Mouse (Mus musculus): ENCODE data around the gene Scaf4. TPM values are rescaled to one million over a fixed set of nuclear protein-coding genes. Genes with fewer than 3 reads are reported as not detected.
"Not testable (repeated sequence)": the region's sequence is repeated elsewhere in the genome, so short reads cannot be mapped to it uniquely, and the experiment has no call there.

The Scaf4 gene
- total RNA-seq, 4 experiments from 2014 or later = 13.5 to 18.9 (median 15.9) TPM

DNA sequence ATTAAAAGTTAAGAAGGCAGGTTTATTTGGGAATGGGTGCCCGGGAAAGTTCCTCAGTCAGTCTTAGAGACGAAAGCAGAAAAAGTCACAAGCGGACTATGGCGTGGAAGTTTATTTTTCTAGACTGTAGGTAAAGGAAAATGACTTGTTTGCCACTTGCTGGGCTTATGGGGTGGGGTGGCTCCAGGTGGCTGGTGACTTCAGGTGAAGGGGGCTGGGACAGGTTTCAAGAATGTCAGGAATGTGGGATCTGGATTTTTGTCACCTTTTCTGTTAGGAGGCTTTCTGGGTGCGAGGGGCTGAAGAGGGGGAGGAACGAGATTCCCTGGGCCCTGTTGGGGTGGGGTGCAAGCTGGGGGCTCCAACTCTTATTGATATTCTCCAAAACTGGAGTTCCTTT is 7.4 kb upstream of the Scaf4 start:
- no peak for DNase-seq (ENCODE audit: low spot score in 2 of 2)

DNA sequence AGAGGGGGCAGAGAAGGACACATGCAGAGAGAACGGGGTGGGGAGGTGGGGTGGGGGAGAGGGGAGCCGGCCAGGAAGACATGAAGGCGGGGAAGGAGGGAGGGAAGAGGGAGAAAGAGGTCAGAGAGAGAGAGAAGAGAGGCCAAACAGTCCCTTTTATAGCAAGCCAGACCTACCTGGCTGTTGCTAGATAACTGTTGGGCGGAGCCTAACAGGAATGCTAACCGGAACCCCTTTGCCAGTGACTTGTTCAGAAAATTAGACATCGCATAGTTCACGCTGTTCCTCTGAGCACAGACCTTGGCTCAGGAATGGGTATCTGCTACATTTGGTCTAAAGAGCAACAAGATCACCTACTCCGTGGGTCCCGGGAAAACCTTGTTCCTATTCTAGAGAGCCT is 6.7 kb upstream of the Scaf4 start:
- DNase-seq (ENCODE audit: low spot score in 2 of 2) = no peak

DNA sequence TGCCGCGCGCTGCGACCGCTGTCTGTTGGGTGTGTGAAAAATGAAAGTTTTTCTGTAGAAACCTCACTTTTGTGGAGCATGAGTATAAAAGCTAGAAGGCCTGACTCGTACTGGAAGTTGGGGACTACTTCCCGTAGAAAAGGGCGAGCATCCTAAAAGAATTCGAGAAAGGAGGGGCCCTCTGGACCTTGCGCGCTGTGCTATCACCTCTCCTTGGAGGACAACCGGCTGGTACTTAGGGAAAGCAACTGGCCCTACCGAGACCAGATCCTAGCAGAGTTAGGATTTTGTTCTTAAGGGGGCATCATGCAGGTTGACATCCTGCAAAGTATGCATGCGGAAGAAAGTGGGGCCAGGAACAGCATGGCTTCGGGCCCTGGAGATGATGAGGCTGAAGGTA is 613 bp upstream of the Scaf4 start:
- no peak for DNase-seq (ENCODE audit: low spot score in 2 of 2)

- DNase-seq (ENCODE audit: low spot score in 2 of 2) = peak in 1 of 2 experiments; percentile 34
These were observed 918 bp downstream of the Scaf4 start for GRCm38 (mm10) chr16:90283266-90283904.

DNA sequence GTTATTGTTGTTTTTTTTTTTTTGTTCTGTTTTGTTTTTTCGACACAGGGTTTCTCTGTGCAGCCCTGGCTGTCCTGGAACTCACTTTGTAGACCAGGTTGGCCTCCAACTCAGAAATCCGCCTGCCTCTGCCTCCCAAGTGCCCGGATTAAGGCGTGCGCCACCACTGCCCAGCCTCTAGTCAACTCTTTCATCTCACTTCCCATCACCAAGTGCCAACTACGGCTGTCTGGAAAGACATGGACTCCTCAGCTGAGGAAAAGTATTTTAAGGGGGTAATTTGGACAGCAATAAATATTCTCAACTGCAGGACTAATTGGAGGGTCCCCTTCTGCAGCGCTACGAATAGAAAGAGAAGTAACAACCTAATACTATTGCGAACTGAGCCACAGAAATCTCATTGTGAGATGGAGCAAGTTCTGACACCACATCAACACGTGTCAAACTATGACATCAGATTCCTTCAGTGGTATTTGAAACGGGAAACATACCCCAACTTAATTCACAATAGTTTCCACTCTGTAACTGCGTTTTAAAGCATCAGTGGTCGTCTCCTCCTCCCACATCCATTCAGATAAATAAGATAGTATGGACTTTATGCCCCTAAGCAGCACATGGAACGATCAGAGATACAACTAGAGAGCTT is 1.6 kb downstream of the Scaf4 start:
- no peak for DNase-seq (ENCODE audit: low spot score in 2 of 2)

DNA sequence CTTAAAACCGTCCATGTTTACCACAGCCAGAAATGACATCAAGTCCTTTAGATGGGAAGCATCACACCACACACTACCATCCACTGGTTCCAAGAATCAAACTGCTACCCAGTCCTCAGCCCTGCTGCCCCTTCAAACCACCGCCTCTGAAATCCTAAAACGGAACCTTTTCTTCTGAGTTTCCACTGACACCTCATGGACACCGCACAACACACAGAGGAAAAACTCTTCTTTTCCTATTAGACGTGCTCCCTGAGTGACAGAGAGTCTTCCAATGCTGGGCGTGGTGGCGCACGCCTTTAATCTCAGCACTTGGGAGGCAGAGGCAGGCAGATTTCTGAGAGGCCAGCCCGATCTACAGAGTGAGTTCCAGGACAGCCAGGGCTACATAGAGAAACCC is 2.9 kb downstream of the Scaf4 start:
- DNase-seq (ENCODE audit: low spot score in 2 of 2) = no peak

DNA sequence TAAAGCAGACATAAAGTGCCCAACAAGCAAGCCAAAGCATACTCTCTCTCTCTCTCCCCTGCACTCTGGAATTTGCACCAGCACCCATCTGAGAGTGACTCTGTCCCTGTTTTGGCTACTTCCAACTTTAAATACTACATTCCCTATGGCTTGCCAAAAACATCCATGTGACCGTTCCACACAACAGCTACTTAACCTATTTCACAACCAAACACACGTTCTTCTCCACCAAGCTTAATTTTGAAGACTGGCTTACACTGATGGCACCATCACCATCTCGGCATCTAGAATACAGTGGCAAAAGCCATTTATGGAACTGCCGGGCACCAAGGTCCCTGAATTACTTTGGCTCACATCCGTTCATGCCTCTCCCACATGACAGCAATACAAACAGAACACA is 3.3 kb downstream of the Scaf4 start:
- no peak for DNase-seq (ENCODE audit: low spot score in 2 of 2)

DNA sequence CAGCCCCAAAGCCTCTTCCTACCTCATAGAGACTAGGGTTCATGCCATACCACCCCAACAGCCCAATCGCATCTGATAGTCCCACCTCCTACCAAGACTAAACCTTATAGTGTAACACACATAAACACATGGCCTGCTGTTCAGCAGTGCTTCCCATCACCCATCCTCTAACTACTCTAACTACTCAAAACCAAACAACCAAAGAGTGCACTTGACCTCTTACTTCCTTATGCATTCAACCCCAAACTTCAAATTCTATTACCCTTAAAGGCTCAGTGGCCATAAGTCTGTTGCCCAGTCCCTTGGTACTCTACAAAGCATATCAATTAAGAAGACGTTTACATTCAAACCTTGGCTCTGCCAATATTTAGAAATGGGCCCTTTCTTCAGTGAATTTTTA is 3.8 kb downstream of the Scaf4 start:
- no peak for DNase-seq (ENCODE audit: low spot score in 2 of 2)

DNA sequence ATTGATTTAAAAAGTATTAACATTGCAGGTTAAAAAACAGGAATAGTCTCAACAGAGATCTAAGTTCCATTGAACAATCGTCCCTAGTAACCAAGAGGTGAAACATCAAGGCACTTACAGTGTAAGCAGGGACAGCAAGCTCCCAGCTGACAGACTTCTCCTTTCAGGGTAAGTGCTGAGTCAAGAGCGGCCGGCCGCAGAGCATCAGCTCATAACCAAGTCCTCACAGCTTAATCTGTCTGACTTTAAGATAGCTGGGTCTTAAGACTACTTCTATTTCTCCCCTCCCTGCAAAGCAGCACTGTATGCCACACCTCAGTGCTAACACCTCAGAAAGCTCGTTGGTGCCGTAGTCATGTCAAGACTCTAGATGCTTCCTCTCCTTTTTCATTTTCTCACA is 5.2 kb downstream of the Scaf4 start:
- DNase-seq (ENCODE audit: low spot score in 2 of 2) = no peak

DNA sequence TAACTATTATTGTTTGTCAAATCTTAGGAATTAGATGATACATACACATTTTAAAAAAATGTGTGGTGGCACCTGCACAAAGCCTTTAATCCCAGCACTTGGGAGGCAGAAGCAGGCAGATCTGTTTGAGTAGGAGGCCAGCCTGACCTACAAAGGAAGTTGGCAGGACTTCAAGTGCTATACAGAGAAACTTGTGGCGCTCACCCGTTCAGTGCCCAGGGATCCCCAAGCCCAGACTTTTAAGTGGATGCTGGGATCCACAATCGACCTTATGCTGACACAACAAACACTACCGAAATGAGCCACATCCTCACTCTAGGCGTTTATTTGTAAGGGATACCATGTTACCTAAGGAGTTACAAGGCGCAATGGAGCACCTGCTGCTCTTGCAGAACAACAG is 8.8 kb downstream of the Scaf4 start:
- no peak for DNase-seq (ENCODE audit: low spot score in 2 of 2)

DNA sequence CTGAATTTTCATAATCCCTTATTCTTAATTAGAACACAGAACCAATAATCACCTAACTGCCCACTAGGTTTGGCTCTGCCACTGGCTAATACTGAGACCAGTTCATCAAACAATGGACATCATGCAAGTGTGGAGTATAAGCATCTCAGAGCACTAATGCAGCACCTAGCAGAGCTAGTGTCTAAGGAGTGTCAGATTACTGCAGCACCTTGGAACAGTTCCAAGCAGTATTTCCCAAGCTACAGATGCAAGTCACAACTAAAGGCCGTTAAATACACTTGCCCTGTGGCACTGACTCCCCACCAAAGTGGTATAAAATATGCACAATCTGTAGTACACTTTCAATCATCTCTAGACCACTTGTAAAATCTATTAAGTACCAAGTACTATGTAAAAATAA is 17.7 kb downstream of the Scaf4 start:
- DNase-seq (ENCODE audit: low spot score in 2 of 2) = no peak

DNA sequence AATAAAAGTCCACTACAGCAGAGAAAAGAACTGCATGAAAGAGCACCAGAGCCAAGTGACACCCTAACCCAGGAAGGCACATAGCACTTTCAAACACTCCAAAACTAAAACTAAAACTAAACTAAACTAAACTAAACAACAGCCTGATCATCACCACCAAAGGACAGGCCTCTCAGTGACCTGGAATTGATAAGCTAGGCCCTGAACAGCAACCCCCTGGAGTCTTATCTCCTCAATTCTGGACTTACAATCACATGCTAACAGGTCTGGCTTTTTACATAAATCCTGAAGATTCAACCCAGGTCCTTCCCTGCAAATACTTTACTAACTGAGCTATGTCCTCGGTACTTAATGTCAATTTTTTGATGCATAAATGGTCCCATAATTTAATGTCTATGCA is 19.2 kb downstream of the Scaf4 start:
- no peak for DNase-seq (ENCODE audit: low spot score in 2 of 2)

DNA sequence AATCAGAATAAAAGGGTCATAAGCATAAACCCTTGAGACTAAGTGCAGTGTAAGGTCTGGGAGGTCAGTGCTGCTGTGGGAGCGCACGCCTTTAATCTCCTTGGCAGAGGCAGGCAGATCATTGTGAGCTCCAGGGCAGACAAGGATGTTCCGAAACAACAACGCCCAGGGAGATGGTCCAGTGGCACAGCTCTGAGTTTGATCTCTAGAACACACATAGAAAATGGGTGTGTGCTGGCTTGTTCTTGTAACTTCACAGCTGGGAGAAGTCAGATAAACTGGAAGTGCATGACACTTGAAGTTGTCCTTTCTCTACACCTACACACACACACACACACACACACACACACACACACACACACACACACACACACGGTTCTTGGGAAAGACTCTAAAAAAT is 20.3 kb downstream of the Scaf4 start:
- DNase-seq (ENCODE audit: low spot score in 2 of 2) = no peak

DNA sequence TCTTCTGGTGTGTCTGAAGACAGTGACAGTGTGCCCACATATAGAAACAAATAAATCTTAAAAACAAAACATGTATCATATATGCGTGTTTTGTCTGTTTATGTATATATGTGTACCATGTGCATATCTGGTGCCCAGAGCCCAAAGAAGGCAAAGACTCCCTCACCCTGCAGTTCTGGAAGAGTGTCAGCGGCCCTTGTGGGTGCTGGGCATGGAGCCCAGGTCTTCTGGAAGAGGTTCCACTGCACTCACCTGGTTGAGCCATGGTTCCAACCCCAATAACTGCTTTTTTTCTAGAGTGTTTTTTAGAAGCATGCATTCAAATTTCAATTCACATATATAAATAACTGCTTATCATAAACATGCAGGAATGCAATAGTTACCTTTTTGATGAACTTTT is 22.5 kb downstream of the Scaf4 start:
- no peak for DNase-seq (ENCODE audit: low spot score in 2 of 2)

- no peak for DNase-seq (ENCODE audit: low spot score in 2 of 2)
These were observed 24.2 kb downstream of the Scaf4 start for GRCm38 (mm10) chr16:90260097-90260496.

DNA sequence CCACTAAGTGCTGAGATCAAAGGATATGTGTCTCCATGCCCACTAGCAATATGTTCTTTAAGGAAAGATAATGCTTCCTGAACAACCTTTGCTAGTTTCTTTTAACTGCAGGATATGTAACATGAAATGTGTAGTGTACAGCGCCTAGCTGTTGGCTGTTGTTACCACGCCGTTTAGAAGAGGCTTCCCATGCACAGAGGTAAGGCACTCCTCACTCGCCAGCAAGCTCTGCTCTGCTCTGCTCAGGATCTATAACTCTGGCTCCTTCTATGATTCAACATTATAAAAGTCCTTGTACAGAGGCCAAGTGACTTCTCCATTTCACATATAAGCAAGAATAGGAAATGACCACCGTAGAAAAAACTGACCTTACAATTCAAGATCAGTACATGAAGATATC is 24.7 kb downstream of the Scaf4 start:
- DNase-seq (ENCODE audit: low spot score in 2 of 2) = no peak

- DNase-seq (ENCODE audit: low spot score in 2 of 2) = no peak
These were observed 25.4 kb downstream of the Scaf4 start for GRCm38 (mm10) chr16:90258950-90259349.

DNA sequence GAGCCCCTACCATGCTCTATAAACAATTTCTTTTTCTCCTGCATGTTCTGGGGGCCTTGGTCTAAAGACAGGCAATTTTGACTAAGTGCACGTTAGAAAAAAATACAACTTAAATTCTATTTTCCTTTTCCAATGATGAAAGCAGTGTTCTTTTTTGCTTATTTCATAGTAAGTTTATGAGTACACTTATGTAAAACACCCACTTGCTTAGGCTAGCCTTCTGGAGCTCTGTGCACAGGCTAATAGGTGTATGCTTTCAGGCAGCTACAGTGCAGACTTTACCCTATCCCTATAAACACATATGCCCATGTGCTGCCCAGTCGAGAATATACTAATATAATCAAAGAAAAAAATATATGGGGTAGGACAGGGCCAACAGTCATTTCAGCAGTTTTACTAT is 31.8 kb downstream of the Scaf4 start:
- DNase-seq (ENCODE audit: low spot score in 2 of 2) = no peak

DNA sequence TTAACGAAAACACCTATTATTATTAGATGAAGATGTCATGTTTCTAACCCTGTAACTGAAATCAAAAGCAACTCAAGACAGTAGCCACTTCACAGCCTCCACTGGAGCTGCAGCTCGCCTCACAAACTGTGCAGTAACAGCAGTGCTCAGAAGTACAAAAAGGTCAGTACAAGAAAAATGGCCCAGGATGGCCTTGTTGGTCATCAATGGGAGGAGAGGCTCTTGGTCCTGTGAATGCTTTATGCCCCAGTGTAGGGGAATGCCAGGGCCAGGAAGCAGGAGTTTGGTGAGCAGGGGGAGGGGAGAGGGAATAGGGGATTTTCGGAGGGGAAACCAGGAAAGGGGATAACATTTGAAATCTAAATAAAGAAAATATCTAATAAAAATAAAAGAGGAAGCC is 33.0 kb downstream of the Scaf4 start:
- DNase-seq (ENCODE audit: low spot score in 2 of 2) = not testable (repeated sequence)

- DNase-seq (ENCODE audit: low spot score in 2 of 2) = no peak
These were observed 34.2 kb downstream of the Scaf4 start for GRCm38 (mm10) chr16:90250099-90250498.

DNA sequence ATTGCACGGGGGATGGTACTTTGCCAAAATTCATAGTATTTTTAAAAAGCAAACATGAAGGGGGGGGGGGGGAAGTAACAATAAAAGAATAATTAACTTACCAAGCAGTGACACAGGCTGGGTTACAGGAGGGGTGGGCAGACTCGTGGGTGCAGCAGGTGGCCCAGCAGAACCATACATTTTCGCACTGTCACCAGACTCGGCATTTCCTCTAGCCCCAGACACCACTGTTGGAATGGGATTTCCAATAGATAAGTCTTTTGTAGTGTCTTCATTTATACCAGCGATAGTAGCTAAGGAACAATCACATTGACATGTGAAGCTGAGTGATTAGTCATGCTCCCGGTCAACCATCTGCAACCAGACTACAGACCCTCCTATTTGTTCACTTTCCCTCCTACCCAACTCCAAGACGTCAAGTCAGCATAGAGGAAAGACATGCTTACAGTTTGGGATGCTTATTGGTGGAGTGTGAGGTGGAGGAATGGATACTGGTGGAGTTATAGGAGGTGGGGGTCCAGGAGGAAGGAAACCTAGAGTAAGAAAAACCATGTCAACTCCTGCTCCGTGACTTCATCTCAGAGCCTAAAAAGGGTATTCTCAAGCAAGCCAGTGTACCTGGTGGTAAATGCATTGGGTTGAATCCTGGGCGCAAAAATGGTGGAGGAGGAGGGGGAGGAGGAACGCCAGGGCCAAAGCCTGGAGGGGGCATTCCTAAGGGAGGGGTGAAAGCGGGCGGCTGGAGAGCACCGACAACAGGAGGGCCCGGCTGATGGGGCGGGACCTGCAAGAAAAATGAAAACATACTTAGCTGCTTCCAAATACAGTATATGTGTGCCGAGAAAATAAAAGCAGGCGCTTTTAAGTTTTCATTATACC is 41.6 kb downstream of the Scaf4 start:
- no peak for DNase-seq (ENCODE audit: low spot score in 2 of 2)

DNA sequence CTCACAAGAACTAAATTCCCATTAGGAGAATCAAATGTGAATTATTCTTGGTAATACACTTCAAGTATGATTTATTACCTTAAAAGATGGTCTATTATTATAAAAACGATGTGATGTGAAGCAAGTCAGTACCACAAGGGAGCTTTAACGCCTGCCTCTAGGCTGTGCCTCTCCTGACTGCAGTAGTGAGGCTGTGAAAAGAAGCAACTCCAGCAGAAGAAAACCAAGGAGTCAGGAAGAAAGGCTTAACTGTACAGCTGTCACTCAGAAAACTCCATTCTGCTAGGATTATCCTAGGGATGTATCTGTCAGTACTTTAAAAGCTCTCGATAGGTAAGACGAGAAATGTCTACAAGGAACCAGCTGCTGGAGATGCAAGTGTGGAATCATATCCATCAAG is 42.4 kb downstream of the Scaf4 start:
- no peak for DNase-seq (ENCODE audit: low spot score in 2 of 2)

Data from gastrocnemius, adult 8-10 months (tissue).